Mouse (Mus musculus) limb, embryonic 13.5 days (tissue): ENCODE results near the gene Atn1. TPM values are rescaled to one million over a fixed set of nuclear protein-coding genes. Genes with fewer than 3 reads are reported as not detected.

Experiments used
- ATAC-seq: fragments of 200-750 bp; cut with Nextera tagmentation; 2 replicates; pipeline ENCODE4 v1.8.0; 2017; ENCODE audit warnings: low read depth, moderate number of reproducible peaks, moderate TSS enrichment; ENCODE audit not compliant: low FRiP score
- H3K27ac ChIP-seq: fragments of 300-500 bp; sonication (generic); 2 replicates; pipeline ENCODE4 v1.5.1; 2015; ENCODE audit warnings: inconsistent platforms, mild to moderate bottlenecking, moderate library complexity
- H3K27me3 ChIP-seq: fragments of 300-500 bp; sonication (generic); 2 replicates; pipeline ENCODE4 v1.6.1; 2015; ENCODE audit warnings: mild to moderate bottlenecking, inconsistent platforms
- H3K36me3 ChIP-seq: fragments of 300-500 bp; sonication (generic); 2 replicates; pipeline ENCODE4 v1.6.1; 2015; ENCODE audit warnings: inconsistent platforms, mild to moderate bottlenecking, moderate library complexity
- H3K4me1 ChIP-seq: fragments of 300-500 bp; sonication (generic); 2 replicates; pipeline ENCODE4 v1.6.1; 2015; ENCODE audit warnings: inconsistent platforms
- H3K4me2 ChIP-seq: fragments of 300-500 bp; sonication (generic); replicated peaks from 2 replicates; pipeline ENCODE4 v1.6.1; 2015; ENCODE audit warnings: inconsistent platforms, mild to moderate bottlenecking, moderate library complexity
- H3K4me3 ChIP-seq: fragments of 300-500 bp; sonication (generic); 2 replicates; pipeline ENCODE4 v1.5.1; 2015; ENCODE audit warnings: moderate library complexity, mild to moderate bottlenecking, inconsistent platforms
- H3K9ac ChIP-seq: fragments of 300-500 bp; sonication (generic); 2 replicates; pipeline ENCODE4 v1.6.1; 2015; ENCODE audit warnings: mild to moderate bottlenecking, inconsistent platforms
- H3K9me3 ChIP-seq: fragments of 300-500 bp; sonication (generic); 2 replicates; pipeline ENCODE4 v1.6.1; 2016; ENCODE audit warnings: inconsistent platforms
- WGBS: fragments of 180-500 bp; shearing (Covaris S2); methylation state at CpG from one replicate; pipeline ENCODE4 v1.1.7; 2015; 5-methylcytosine and 5-hydroxymethylcytosine counted together
- polyA plus RNA-seq: library from polyadenylated mRNA; unstranded; fragments of >200 nt; fragmentation: Nextera tagmentation; extraction: Ambion mirVana; gene quantifications from 2 replicates; pipeline ENCODE4 v1.2.1, GENCODE M21; 2015

The Atn1 gene
- polyA plus RNA-seq, 1 experiment from 2014 or later: 20.0 TPM

GRCm38 (mm10) chr6:124717968-124718367 lies 38.4 kb downstream of the Atn1 start:
- no peak for ATAC-seq
- peak overlapping the region; percentile 28 for H3K4me3 ChIP-seq
- WGBS: 72% methylated on average over 13 of the region's 13 CpGs
- peak overlapping the region; percentile 44 for H3K4me2 ChIP-seq
- H3K4me1 ChIP-seq: peaks cover 14% of the 10 kb centered on the region
- no peak overlapping the region; the same call in 1 of the 2 replicates for H3K9ac ChIP-seq
- H3K36me3 ChIP-seq: peaks cover 43% of the 10 kb centered on the region
- H3K27me3 ChIP-seq: no peaks in the 10 kb centered on the region
- no peaks in the 10 kb centered on the region for H3K9me3 ChIP-seq
- H3K27ac ChIP-seq: no peak overlapping the region

- no peak overlapping the region for H3K4me3 ChIP-seq
- no peaks in the 10 kb centered on the region for H3K27me3 ChIP-seq
- peaks cover 16% of the 10 kb centered on the region for H3K4me1 ChIP-seq
- no peak for ATAC-seq
- H3K4me2 ChIP-seq: 0 out of 2 replicates have a peak overlapping the region, but pooled peaks have one; percentile 14
- no peak overlapping the region; the same call in 1 of the 2 replicates for H3K27ac ChIP-seq
- H3K9ac ChIP-seq: no peak overlapping the region
- H3K9me3 ChIP-seq: no peaks in the 10 kb centered on the region
- peaks cover 43% of the 10 kb centered on the region for H3K36me3 ChIP-seq
- 70% methylated on average over 20 of the region's 20 CpGs for WGBS
Observed at GRCm38 (mm10) chr6:124716864-124717490, 39.3 kb downstream of the Atn1 start.

GRCm38 (mm10) chr6:124712918-124713317 lies 43.4 kb downstream of the Atn1 start:
- ATAC-seq: no peak
- Histone ChIP-seq H3K4me3 (peak overlapping the region; percentile 99), H3K9me3 (no peaks in the 10 kb centered on the region), H3K27ac (0 out of 2 replicates have a peak overlapping the region, but pooled peaks have one; percentile 90), H3K36me3 (peaks cover 61% of the 10 kb centered on the region), H3K4me1 (peaks cover 39% of the 10 kb centered on the region), H3K9ac (peak overlapping the region; percentile 97), H3K27me3 (no peaks in the 10 kb centered on the region), H3K4me2 (peak overlapping the region; percentile 90)
- WGBS: 16% methylated on average over 11 of the region's 11 CpGs

GRCm38 (mm10) chr6:124711824-124712782 lies 44.2 kb downstream of the Atn1 start, which contains the start of the genes Emg1 and Phb2:
Emg1 (minus strand) TSS chr6:124712178.
Phb2 (plus strand) TSS chr6:124712336.
- under 1% methylated on average over 76 of the region's 76 CpGs for WGBS
- H3K36me3 ChIP-seq: peaks cover 61% of the 10 kb centered on the region
- peak within 1 kb of the TSS; percentile 90 for H3K27ac ChIP-seq

GRCm38 (mm10) chr6:124708289-124708889 lies 47.9 kb downstream of the Atn1 start:
- H3K27ac ChIP-seq: no peak overlapping the region
- no peaks in the 10 kb centered on the region for H3K9me3 ChIP-seq
- H3K9ac ChIP-seq: no peak overlapping the region
- peaks cover 62% of the 10 kb centered on the region for H3K36me3 ChIP-seq
- no peak for ATAC-seq
- H3K27me3 ChIP-seq: no peaks in the 10 kb centered on the region
- H3K4me1 ChIP-seq: peaks cover 29% of the 10 kb centered on the region
- WGBS: 93% methylated on average over 10 of the region's 10 CpGs
- no peak overlapping the region for H3K4me3 ChIP-seq
- H3K4me2 ChIP-seq: no peak overlapping the region

More at GRCm38 (mm10) chr6:124711824-124712782, 44.2 kb downstream of the Atn1 start, which contains the start of the genes Emg1 and Phb2:
- Histone ChIP-seq H3K4me2 (peak within 1 kb of the TSS; percentile 90), H3K4me1 (peaks cover 39% of the 10 kb centered on the region), H3K27me3 (no peaks in the 10 kb centered on the region), H3K9me3 (no peaks in the 10 kb centered on the region), H3K9ac (peak within 1 kb of the TSS; percentile 97), H3K4me3 (peak within 1 kb of the TSS; percentile 99)
- ATAC-seq: peak; percentile 96

GRCm38 (mm10) chr6:124706061-124706627 lies 50.2 kb downstream of the Atn1 start:
- no peak overlapping the region for H3K4me3 ChIP-seq
- H3K9me3 ChIP-seq: no peaks in the 10 kb centered on the region
- H3K9ac ChIP-seq: no peak overlapping the region
- H3K36me3 ChIP-seq: peaks cover 84% of the 10 kb centered on the region
- ATAC-seq: no peak
- WGBS: 84% methylated on average over 5 of the region's 5 CpGs
- peaks cover 22% of the 10 kb centered on the region for H3K4me1 ChIP-seq
- no peak overlapping the region for H3K27ac ChIP-seq
- no peaks in the 10 kb centered on the region for H3K27me3 ChIP-seq
- H3K4me2 ChIP-seq: no peak overlapping the region

- ATAC-seq: no peak
- no peak overlapping the region for H3K4me2 ChIP-seq
- no peak overlapping the region for H3K27ac ChIP-seq
- H3K9ac ChIP-seq: no peak overlapping the region
- WGBS: 95% methylated on average over 2 of the region's 2 CpGs
- H3K27me3 ChIP-seq: no peaks in the 10 kb centered on the region
- 0 out of 2 replicates have a peak, but pooled peaks cover 4% of the 10 kb centered on the region for H3K4me1 ChIP-seq
- H3K36me3 ChIP-seq: peaks cover 95% of the 10 kb centered on the region
- no peaks in the 10 kb centered on the region for H3K9me3 ChIP-seq
- no peak overlapping the region for H3K4me3 ChIP-seq
Observed at GRCm38 (mm10) chr6:124704417-124704816, 51.9 kb downstream of the Atn1 start.

- Histone ChIP-seq H3K9me3 (no peaks in the 10 kb centered on the region), H3K27me3 (no peaks in the 10 kb centered on the region), H3K4me2 (no peak overlapping the region), H3K4me3 (no peak overlapping the region), H3K36me3 (peaks cover 97% of the 10 kb centered on the region), H3K9ac (no peak overlapping the region), H3K4me1 (no peaks in the 10 kb centered on the region), H3K27ac (no peak overlapping the region)
- ATAC-seq: no peak
- WGBS: 89% methylated on average over 7 of the region's 7 CpGs
Observed at GRCm38 (mm10) chr6:124703789-124704188, 52.5 kb downstream of the Atn1 start.

GRCm38 (mm10) chr6:124702784-124703103 lies 53.6 kb downstream of the Atn1 start:
- Histone ChIP-seq H3K27ac (no peak overlapping the region), H3K9ac (no peak overlapping the region), H3K9me3 (no peaks in the 10 kb centered on the region), H3K36me3 (peaks cover 93% of the 10 kb centered on the region), H3K4me1 (no peaks in the 10 kb centered on the region), H3K27me3 (no peaks in the 10 kb centered on the region), H3K4me3 (no peak overlapping the region), H3K4me2 (no peak overlapping the region)
- peak; percentile 66; the same call in 1 of the 2 replicates for ATAC-seq
- WGBS: 53% methylated on average over 3 of the region's 3 CpGs

- no peaks in the 10 kb centered on the region for H3K9me3 ChIP-seq
- H3K4me2 ChIP-seq: no peak overlapping the region
- no peaks in the 10 kb centered on the region for H3K4me1 ChIP-seq
- H3K27me3 ChIP-seq: no peaks in the 10 kb centered on the region
- no peak overlapping the region for H3K27ac ChIP-seq
- no peak overlapping the region for H3K4me3 ChIP-seq
- H3K36me3 ChIP-seq: peaks cover 88% of the 10 kb centered on the region
- no peak for ATAC-seq
- WGBS: 93% methylated on average over 17 of the region's 17 CpGs
- H3K9ac ChIP-seq: no peak overlapping the region
Observed at GRCm38 (mm10) chr6:124702102-124702783, 54.1 kb downstream of the Atn1 start.

- no peak overlapping the region for H3K27ac ChIP-seq
- no peak overlapping the region for H3K9ac ChIP-seq
- H3K4me1 ChIP-seq: no peaks in the 10 kb centered on the region
- no peaks in the 10 kb centered on the region for H3K9me3 ChIP-seq
- ATAC-seq: no peak
- WGBS: 82% methylated on average over 8 of the region's 8 CpGs
- H3K4me3 ChIP-seq: no peak overlapping the region
- H3K36me3 ChIP-seq: peaks cover 80% of the 10 kb centered on the region
- no peaks in the 10 kb centered on the region for H3K27me3 ChIP-seq
- H3K4me2 ChIP-seq: no peak overlapping the region
Observed at GRCm38 (mm10) chr6:124701338-124701737, 55.0 kb downstream of the Atn1 start.
